Mouse (Mus musculus) small intestine, adult 2 months (tissue): ENCODE data around the gene Chek2.

ENCODE experiments used
- CTCF ChIP-seq: fragments of 200-500 bp; IDR thresholded peaks from 2 replicates; pipeline ENCODE4 v1.5.1; 2012; ENCODE audit warnings: low read depth, mild to moderate bottlenecking, control low read depth, inconsistent platforms, low read length, moderate library complexity, mixed read lengths; ENCODE audit not compliant: insufficient replicate concordance, insufficient read length; ENCODE audit errors: extremely low read depth
- POLR2A ChIP-seq: fragments of 200-500 bp; IDR thresholded peaks from 2 replicates; pipeline ENCODE4 v1.6.1; 2012; ENCODE audit warnings: low read depth, mild to moderate bottlenecking, control low read depth, inconsistent platforms, low read length, moderate library complexity

- no peak for TF ChIP-seq CTCF
- no peak for TF ChIP-seq POLR2A
Observed at GRCm38 (mm10) chr5:110889945-110890344, 50.2 kb downstream of the Chek2 start.
